Mouse (Mus musculus) lung, embryonic 15.5 days (tissue): Measurements from ENCODE around the gene Sik1. TPM values are rescaled to one million over a fixed set of nuclear protein-coding genes. Genes with fewer than 3 reads are reported as not detected.

Source experiments
- ATAC-seq: fragments of 200-750 bp; cut with Nextera tagmentation; 2 replicates; pipeline ENCODE4 v1.8.0; 2017; ENCODE audit warnings: moderate number of reproducible peaks, borderline replicate concordance; ENCODE audit not compliant: low FRiP score, low TSS enrichment; ENCODE audit errors: extremely low read depth
- H3K27ac ChIP-seq: fragments of 300-500 bp; sonication (generic); 2 replicates; pipeline ENCODE4 v1.5.1; 2015; ENCODE audit warnings: moderate library complexity, mild to moderate bottlenecking, inconsistent platforms
- H3K27me3 ChIP-seq: fragments of 300-500 bp; sonication (generic); 2 replicates; pipeline ENCODE4 v1.6.1; 2015; ENCODE audit warnings: inconsistent platforms
- H3K36me3 ChIP-seq: fragments of 300-500 bp; sonication (generic); 2 replicates; pipeline ENCODE4 v1.6.1; 2015; ENCODE audit warnings: inconsistent platforms
- H3K4me1 ChIP-seq: fragments of 300-500 bp; sonication (generic); 2 replicates; pipeline ENCODE4 v1.6.1; 2015; ENCODE audit warnings: inconsistent platforms
- H3K4me2 ChIP-seq: fragments of 300-500 bp; sonication (generic); 2 replicates; pipeline ENCODE4 v1.6.1; 2015; ENCODE audit warnings: inconsistent platforms, mild to moderate bottlenecking, moderate library complexity
- H3K4me3 ChIP-seq: fragments of 300-500 bp; sonication (generic); 2 replicates; pipeline ENCODE4 v1.5.1; 2015; ENCODE audit warnings: mild to moderate bottlenecking, inconsistent platforms
- H3K9ac ChIP-seq: fragments of 300-500 bp; sonication (generic); 2 replicates; pipeline ENCODE4 v1.6.1; 2015; ENCODE audit warnings: inconsistent platforms
- H3K9me3 ChIP-seq: fragments of 300-500 bp; sonication (generic); 2 replicates; pipeline ENCODE4 v1.6.1; 2016; ENCODE audit warnings: inconsistent platforms
- WGBS: fragments of 180-500 bp; shearing (Covaris S2); methylation state at CpG from one replicate; pipeline ENCODE4 v1.1.7; 2015; 5-methylcytosine and 5-hydroxymethylcytosine counted together
- polyA plus RNA-seq: library from polyadenylated mRNA; unstranded; fragments of >200 nt; fragmentation: Nextera tagmentation; extraction: Ambion mirVana; gene quantifications from 2 replicates; pipeline ENCODE4 v1.2.1, GENCODE M21; 2015

The Sik1 gene
- polyA plus RNA-seq, 1 experiment from 2014 or later, result 35.4 TPM

GRCm38 (mm10) chr17:31851816-31852476 is 3.7 kb downstream of the Sik1 start:
- Histone ChIP-seq H3K27me3 (no peaks in the 10 kb centered on the region), H3K27ac (peak overlapping the region; percentile 4; the same call in 1 of the 2 replicates), H3K36me3 (peaks cover 47% of the 10 kb centered on the region), H3K4me2 (peak overlapping the region; percentile 64), H3K4me1 (peaks cover 36% of the 10 kb centered on the region), H3K4me3 (no peak overlapping the region), H3K9ac (peak overlapping the region; percentile 89; the same call in 1 of the 2 replicates), H3K9me3 (no peaks in the 10 kb centered on the region)
- no peak for ATAC-seq
- WGBS, result 78% methylated on average over 6 of the region's 6 CpGs

- H3K9ac ChIP-seq, result no peak overlapping the region
- H3K27me3 ChIP-seq, result no peaks in the 10 kb centered on the region
- no peak overlapping the region for H3K27ac ChIP-seq
- H3K9me3 ChIP-seq, result no peaks in the 10 kb centered on the region
- peaks cover 62% of the 10 kb centered on the region for H3K36me3 ChIP-seq
- no peak overlapping the region for H3K4me2 ChIP-seq
- WGBS, result 86% methylated on average over 17 of the region's 17 CpGs
- H3K4me1 ChIP-seq, result peaks cover 26% of the 10 kb centered on the region
- ATAC-seq, result no peak
- no peak overlapping the region for H3K4me3 ChIP-seq
These were observed 5.1 kb downstream of the Sik1 start for GRCm38 (mm10) chr17:31850457-31850980.

GRCm38 (mm10) chr17:31846970-31847369 is 8.6 kb downstream of the Sik1 start:
- Histone ChIP-seq H3K4me2 (no peak overlapping the region), H3K4me3 (no peak overlapping the region)
- WGBS, result 85% methylated on average over 13 of the region's 13 CpGs

DNA sequence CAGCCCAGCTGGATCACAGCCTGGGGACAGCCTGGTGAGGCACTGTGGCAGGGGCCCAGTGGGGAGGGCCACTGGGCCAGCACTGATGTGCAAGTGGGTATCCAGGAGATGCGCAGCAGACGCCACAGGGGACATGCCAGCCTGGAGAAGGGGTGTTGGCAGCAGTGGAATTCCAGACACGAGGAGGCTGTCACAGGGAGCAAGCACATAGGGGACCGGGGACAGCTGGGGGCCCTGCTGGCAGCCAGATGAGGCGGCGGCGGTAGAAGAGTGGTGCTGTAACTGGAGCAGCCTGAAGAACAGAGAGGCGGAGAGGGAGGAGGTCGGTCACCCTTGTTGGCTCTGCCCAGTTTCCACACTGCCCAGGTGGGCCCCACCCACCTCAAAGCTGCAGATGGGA is 9.3 kb downstream of the Sik1 start:
- peaks cover 33% of the 10 kb centered on the region for H3K4me1 ChIP-seq
- H3K9ac ChIP-seq, result no peak overlapping the region
- no peak overlapping the region for H3K4me3 ChIP-seq
- H3K36me3 ChIP-seq, result peaks cover 78% of the 10 kb centered on the region
- no peak overlapping the region; the same call in 1 of the 2 replicates for H3K27ac ChIP-seq
- ATAC-seq, result no peak
- 73% methylated on average over 9 of the region's 9 CpGs for WGBS
- H3K27me3 ChIP-seq, result no peaks in the 10 kb centered on the region
- H3K9me3 ChIP-seq, result no peaks in the 10 kb centered on the region
- H3K4me2 ChIP-seq, result no peak overlapping the region

More at GRCm38 (mm10) chr17:31846970-31847369, 8.6 kb downstream of the Sik1 start:
- no peaks in the 10 kb centered on the region for H3K9me3 ChIP-seq
- ATAC-seq, result no peak
- H3K36me3 ChIP-seq, result peaks cover 83% of the 10 kb centered on the region
- peaks cover 33% of the 10 kb centered on the region for H3K4me1 ChIP-seq
- H3K27ac ChIP-seq, result no peak overlapping the region
- H3K27me3 ChIP-seq, result no peaks in the 10 kb centered on the region
- H3K9ac ChIP-seq, result no peak overlapping the region

- Histone ChIP-seq H3K36me3 (peaks cover 56% of the 10 kb centered on the region), H3K4me3 (no peak overlapping the region), H3K4me1 (peaks cover 43% of the 10 kb centered on the region), H3K27me3 (no peaks in the 10 kb centered on the region), H3K9me3 (no peaks in the 10 kb centered on the region), H3K9ac (no peak overlapping the region), H3K4me2 (no peak overlapping the region), H3K27ac (peak overlapping the region; percentile 97)
- WGBS, result 67% methylated on average over 1 of the region's 1 CpGs
- no peak for ATAC-seq
These were observed 11.7 kb downstream of the Sik1 start for GRCm38 (mm10) chr17:31843891-31844290.

DNA sequence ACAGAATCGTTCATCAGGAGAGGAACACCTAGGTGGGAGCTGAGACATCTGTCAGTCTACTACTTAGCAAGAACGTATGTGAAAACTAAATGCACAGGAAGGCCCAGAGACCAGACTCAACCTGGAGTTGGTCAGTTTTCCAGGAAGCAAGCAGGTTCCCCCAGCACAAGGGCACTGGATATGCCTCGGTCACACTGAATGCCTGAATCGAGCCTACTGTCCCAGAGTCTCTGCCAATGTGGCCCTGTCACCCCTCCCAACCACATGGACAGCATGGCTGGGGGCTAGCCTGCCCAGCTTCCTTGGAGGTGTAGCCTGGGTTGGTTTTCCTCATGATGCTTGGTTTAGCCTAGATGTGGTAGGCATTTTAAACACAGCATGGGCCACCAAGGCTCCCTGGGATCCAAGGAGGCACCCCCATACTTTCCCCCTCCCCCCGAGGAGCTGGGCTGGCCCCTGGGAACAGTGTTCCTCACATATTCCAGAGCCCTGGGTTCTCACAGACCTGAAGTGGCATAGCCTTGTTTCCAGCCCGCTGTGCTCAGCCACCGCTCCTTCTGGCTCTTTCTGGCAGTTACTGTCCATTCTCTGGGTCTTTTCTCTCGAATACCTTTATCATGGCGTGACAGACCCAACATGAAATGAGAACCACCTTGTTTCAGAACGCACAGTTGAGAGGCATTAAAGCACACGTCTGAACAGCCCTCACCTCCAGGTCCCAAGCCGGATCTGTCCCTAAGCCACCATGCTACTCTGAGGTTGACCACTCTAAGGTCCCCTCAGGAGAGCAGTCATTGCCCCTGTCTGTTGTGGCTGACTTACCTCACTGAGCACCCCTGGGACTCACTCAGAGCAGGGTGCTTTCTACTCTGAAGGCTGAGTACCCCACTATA is 12.4 kb downstream of the Sik1 start:
- no peaks in the 10 kb centered on the region for H3K27me3 ChIP-seq
- H3K27ac ChIP-seq, result peak overlapping the region; percentile 97
- H3K36me3 ChIP-seq, result peaks cover 48% of the 10 kb centered on the region
- no peak overlapping the region for H3K4me3 ChIP-seq
- no peaks in the 10 kb centered on the region for H3K9me3 ChIP-seq
- 0 out of 2 replicates have a peak overlapping the region, but pooled peaks have one; percentile 2 for H3K9ac ChIP-seq
- WGBS, result 81% methylated on average over 12 of the region's 12 CpGs
- no peak for ATAC-seq
- no peak overlapping the region for H3K4me2 ChIP-seq
- H3K4me1 ChIP-seq, result peaks cover 43% of the 10 kb centered on the region

DNA sequence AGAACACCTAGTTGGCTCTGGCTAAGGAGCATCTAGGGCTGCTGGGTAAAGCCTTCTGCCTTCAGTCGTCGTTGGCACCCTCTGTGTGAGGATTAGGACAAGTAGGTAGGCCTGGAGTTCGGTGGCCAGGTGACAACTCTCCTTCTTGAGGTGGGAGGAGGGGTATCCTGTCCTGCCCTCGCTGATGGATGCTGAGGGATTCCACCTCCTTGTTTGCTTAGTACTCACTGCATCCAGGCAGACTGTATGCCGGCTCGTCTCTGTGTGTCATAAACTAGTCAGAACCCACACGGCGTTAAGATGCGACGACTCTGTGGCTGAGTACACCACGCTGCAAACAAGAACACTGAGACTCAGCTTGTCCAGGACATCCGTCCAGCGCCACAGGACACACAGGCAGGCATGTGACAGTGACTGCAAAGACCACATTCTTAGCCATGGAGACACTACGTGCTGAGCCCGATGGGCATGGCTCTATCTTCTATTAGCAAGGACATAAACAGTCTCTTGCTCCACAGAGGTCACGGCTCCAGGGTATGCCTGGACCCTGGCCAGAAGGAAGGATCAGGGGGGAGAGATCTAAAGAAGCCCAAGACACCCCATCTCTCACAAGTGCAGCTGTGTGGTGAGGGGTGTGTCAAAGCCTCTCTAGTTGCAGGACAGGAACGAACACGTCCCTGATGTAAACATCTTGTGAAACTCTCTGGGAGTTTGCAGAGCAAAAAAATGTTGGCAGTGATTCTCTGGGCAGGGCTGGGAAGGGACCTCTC is 13.6 kb downstream of the Sik1 start:
- WGBS, result 23% methylated on average over 18 of the region's 18 CpGs
- ATAC-seq, result peak; percentile 92
- peaks cover 45% of the 10 kb centered on the region for H3K4me1 ChIP-seq
- peak overlapping the region; percentile 97 for H3K27ac ChIP-seq
- H3K9me3 ChIP-seq, result no peaks in the 10 kb centered on the region
- H3K36me3 ChIP-seq, result peaks cover 37% of the 10 kb centered on the region
- H3K27me3 ChIP-seq, result no peaks in the 10 kb centered on the region
- no peak overlapping the region for H3K4me3 ChIP-seq
- H3K4me2 ChIP-seq, result peak overlapping the region; percentile 3; the same call in 1 of the 2 replicates
- no peak overlapping the region for H3K9ac ChIP-seq

- Histone ChIP-seq H3K4me2 (peak overlapping the region; percentile 3; the same call in 1 of the 2 replicates), H3K27ac (peak overlapping the region; percentile 97)
These were observed 14.2 kb downstream of the Sik1 start for GRCm38 (mm10) chr17:31841453-31841841.

GRCm38 (mm10) chr17:31840423-31841003 is 15.1 kb downstream of the Sik1 start:
- Histone ChIP-seq H3K4me3 (no peak overlapping the region), H3K9ac (no peak overlapping the region), H3K27ac (0 out of 2 replicates have a peak overlapping the region, but pooled peaks have one; percentile 97), H3K9me3 (no peaks in the 10 kb centered on the region), H3K27me3 (no peaks in the 10 kb centered on the region), H3K36me3 (peaks cover 22% of the 10 kb centered on the region), H3K4me1 (peaks cover 57% of the 10 kb centered on the region), H3K4me2 (no peak overlapping the region)
- 63% methylated on average over 6 of the region's 6 CpGs for WGBS
- no peak for ATAC-seq

More at GRCm38 (mm10) chr17:31841453-31841841, 14.2 kb downstream of the Sik1 start:
- Histone ChIP-seq H3K36me3 (peaks cover 31% of the 10 kb centered on the region), H3K27me3 (no peaks in the 10 kb centered on the region), H3K4me1 (peaks cover 51% of the 10 kb centered on the region), H3K4me3 (no peak overlapping the region), H3K9me3 (no peaks in the 10 kb centered on the region), H3K9ac (no peak overlapping the region)
- no peak for ATAC-seq
- WGBS, result 82% methylated on average over 3 of the region's 3 CpGs

DNA sequence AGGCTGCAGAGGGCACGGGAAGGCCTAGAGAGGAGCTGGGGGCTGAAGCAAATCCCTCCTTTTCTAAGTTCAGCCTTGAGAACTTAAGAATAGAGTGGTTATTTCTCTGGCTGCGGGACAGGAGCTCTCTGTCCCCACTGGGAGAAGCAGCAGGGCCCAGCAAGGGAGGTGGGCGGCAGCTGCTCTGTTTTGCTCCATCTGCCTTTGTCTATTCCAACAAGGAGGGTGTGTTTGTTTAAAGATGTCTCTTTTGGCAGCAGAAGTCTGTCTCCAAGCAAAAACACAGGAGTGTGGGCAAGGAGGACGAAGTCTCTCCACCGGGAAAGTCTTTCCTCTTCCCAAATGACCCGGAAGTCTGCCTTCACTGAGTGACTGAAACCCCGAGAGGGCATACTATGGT is 18.8 kb downstream of the Sik1 start:
- Histone ChIP-seq H3K36me3 (no peaks in the 10 kb centered on the region), H3K27me3 (no peaks in the 10 kb centered on the region), H3K4me2 (no peak overlapping the region), H3K27ac (peak overlapping the region; percentile 75; the same call in 1 of the 2 replicates), H3K4me1 (peaks cover 50% of the 10 kb centered on the region), H3K4me3 (no peak overlapping the region), H3K9me3 (no peaks in the 10 kb centered on the region), H3K9ac (no peak overlapping the region)
- 47% methylated on average over 7 of the region's 7 CpGs for WGBS
- no peak for ATAC-seq

- peaks cover 44% of the 10 kb centered on the region for H3K4me1 ChIP-seq
- no peak overlapping the region for H3K4me3 ChIP-seq
- H3K9me3 ChIP-seq, result no peaks in the 10 kb centered on the region
- peak overlapping the region; percentile 75; the same call in 1 of the 2 replicates for H3K27ac ChIP-seq
- no peak overlapping the region for H3K9ac ChIP-seq
- H3K36me3 ChIP-seq, result no peaks in the 10 kb centered on the region
- no peak overlapping the region for H3K4me2 ChIP-seq
- no peak for ATAC-seq
- 70% methylated on average over 2 of the region's 2 CpGs for WGBS
- H3K27me3 ChIP-seq, result no peaks in the 10 kb centered on the region
These were observed 19.4 kb downstream of the Sik1 start for GRCm38 (mm10) chr17:31836264-31836607.
